Mouse (Mus musculus) hindbrain, embryonic 14.5 days (tissue): Measurements from ENCODE around the gene Magoh. TPM values are rescaled to one million over a fixed set of nuclear protein-coding genes. Genes with fewer than 3 reads are reported as not detected.

Experiments used
- ATAC-seq: fragments of 200-750 bp; cut with Nextera tagmentation; 2 replicates; pipeline ENCODE4 v1.8.0; 2017; ENCODE audit warnings: moderate number of reproducible peaks, mild to moderate bottlenecking, moderate TSS enrichment, moderate library complexity; ENCODE audit not compliant: low FRiP score
- DNase-seq: peaks from one replicate; pipeline ENCODE4 v3.0.0-alpha.2; 2015; ENCODE audit warnings: low spot score
- H3K27ac ChIP-seq: fragments of 300-500 bp; sonication (generic); 2 replicates; pipeline ENCODE4 v1.5.1; 2014; ENCODE audit warnings: mild to moderate bottlenecking, moderate library complexity
- H3K27me3 ChIP-seq: fragments of 300-500 bp; sonication (generic); 2 replicates; pipeline ENCODE4 v1.6.1; 2014; ENCODE audit warnings: mild to moderate bottlenecking, low read length, mixed read lengths; ENCODE audit not compliant: control insufficient read depth, insufficient read depth
- H3K36me3 ChIP-seq: fragments of 300-500 bp; sonication (generic); replicated peaks from 2 replicates; pipeline ENCODE4 v1.6.1; 2014; ENCODE audit not compliant: control insufficient read depth, insufficient read depth
- H3K4me1 ChIP-seq: fragments of 300-500 bp; sonication (generic); replicated peaks from 2 replicates; pipeline ENCODE4 v1.6.1; 2014; ENCODE audit warnings: antibody characterized with exemption, low read length, mixed read lengths; ENCODE audit not compliant: control insufficient read depth, insufficient read depth
- H3K4me2 ChIP-seq: fragments of 300-500 bp; sonication (generic); replicated peaks from 2 replicates; pipeline ENCODE4 v1.6.1; 2014; ENCODE audit warnings: mild to moderate bottlenecking, moderate library complexity
- H3K4me3 ChIP-seq: fragments of 300-500 bp; sonication (generic); replicated peaks from 2 replicates; pipeline ENCODE4 v1.5.1; 2014; ENCODE audit warnings: mild to moderate bottlenecking, low read length
- H3K9ac ChIP-seq: fragments of 300-500 bp; sonication (generic); 2 replicates; pipeline ENCODE4 v1.6.1; 2014
- H3K9me3 ChIP-seq: fragments of 300-500 bp; sonication (generic); 2 replicates; pipeline ENCODE4 v1.6.1; 2016; ENCODE audit warnings: low read length; ENCODE audit not compliant: control insufficient read depth
- WGBS: fragments of 180-500 bp; shearing (Covaris S2); extraction: QIAGEN DNeasy Blood & Tissue Kit; methylation state at CpG from one replicate; pipeline ENCODE4 v1.1.7; 2014; 5-methylcytosine and 5-hydroxymethylcytosine counted together
- polyA plus RNA-seq: library from polyadenylated mRNA; unstranded; fragments of >200 nt; fragmentation: Nextera tagmentation; extraction: Ambion mirVana; gene quantifications from 2 replicates; pipeline ENCODE4 v1.2.1, GENCODE M21; 2014

The Magoh gene
- polyA plus RNA-seq, 1 experiment from 2014 or later: 115 TPM

GRCm38 (mm10) chr4:107843687-107844086 lies 35.9 kb upstream of the Magoh start:
- no peak for DNase-seq
- ATAC-seq: no peak
- Histone ChIP-seq H3K4me2 (no peak overlapping the region), H3K27me3 (no peaks in the 10 kb centered on the region), H3K9me3 (no peaks in the 10 kb centered on the region), H3K36me3 (peaks cover 35% of the 10 kb centered on the region), H3K9ac (no peak overlapping the region), H3K4me3 (no peak overlapping the region), H3K27ac (no peak overlapping the region), H3K4me1 (peaks cover 7% of the 10 kb centered on the region; the same call in 1 of the 2 replicates)
- WGBS: 48% methylated on average over 8 of the region's 8 CpGs

DNA sequence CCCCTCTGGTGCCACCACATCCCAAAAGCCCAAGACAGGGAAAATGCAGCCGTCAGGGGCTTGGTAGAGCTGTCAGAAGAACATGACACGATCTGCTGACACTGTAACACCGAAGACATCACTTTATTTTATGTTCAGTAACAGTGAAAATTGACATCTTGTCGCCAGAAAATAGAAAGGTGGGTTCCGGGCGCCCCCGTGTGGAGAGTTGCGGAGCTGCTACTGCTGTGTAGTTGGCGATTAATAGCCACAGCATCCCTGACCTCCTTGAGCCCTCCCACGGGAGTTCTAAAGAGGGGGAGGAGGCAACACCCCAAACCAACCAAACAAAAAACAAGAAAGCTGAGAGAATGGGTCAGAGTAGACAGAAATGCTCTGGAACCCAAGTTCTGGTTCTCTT lies 34.6 kb upstream of the Magoh start:
- Histone ChIP-seq H3K9me3 (no peaks in the 10 kb centered on the region), H3K27me3 (no peaks in the 10 kb centered on the region), H3K36me3 (peaks cover 48% of the 10 kb centered on the region), H3K27ac (no peak overlapping the region), H3K9ac (no peak overlapping the region), H3K4me1 (no peaks in the 10 kb centered on the region; the same call in 1 of the 2 replicates), H3K4me3 (no peak overlapping the region), H3K4me2 (no peak overlapping the region)
- peak; percentile 88 for DNase-seq
- 1% methylated on average over 10 of the region's 10 CpGs for WGBS
- no peak for ATAC-seq

DNA sequence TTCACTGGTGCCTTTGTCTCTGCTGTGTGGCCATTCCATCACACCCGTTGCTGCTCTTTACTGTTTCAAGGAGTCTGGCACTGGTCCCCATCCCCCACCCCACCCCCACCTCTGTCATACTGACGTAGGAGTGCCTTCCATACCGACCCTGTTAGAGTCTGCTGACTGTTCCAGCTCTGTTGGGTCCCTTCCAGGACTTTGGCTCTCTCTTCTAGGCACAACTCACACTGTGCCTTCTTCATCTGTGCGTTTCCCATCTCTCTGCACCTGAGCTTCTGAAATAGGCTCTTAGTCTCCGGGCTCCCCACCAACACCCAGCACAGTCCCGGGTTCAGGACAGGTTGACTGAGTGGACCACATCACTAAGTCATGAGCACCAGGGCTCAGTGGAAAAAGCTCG lies 32.8 kb upstream of the Magoh start:
- ATAC-seq (no peak), DNase-seq (no peak)
- Histone ChIP-seq H3K9me3 (no peaks in the 10 kb centered on the region), H3K9ac (no peak overlapping the region), H3K4me3 (no peak overlapping the region), H3K36me3 (peaks cover 66% of the 10 kb centered on the region), H3K4me1 (no peaks in the 10 kb centered on the region; the same call in 1 of the 2 replicates), H3K4me2 (no peak overlapping the region), H3K27me3 (no peaks in the 10 kb centered on the region), H3K27ac (no peak overlapping the region)
- WGBS: 60% methylated on average over 7 of the region's 7 CpGs

GRCm38 (mm10) chr4:107848546-107848945 lies 31.0 kb upstream of the Magoh start:
- DNase-seq (no peak), ATAC-seq (no peak)
- H3K4me3 ChIP-seq: no peak overlapping the region
- no peaks in the 10 kb centered on the region; the same call in 1 of the 2 replicates for H3K4me1 ChIP-seq
- no peak overlapping the region for H3K4me2 ChIP-seq
- no peaks in the 10 kb centered on the region for H3K9me3 ChIP-seq
- H3K36me3 ChIP-seq: peaks cover 75% of the 10 kb centered on the region
- 82% methylated on average over 5 of the region's 5 CpGs for WGBS
- H3K27ac ChIP-seq: no peak overlapping the region
- H3K9ac ChIP-seq: no peak overlapping the region
- no peaks in the 10 kb centered on the region for H3K27me3 ChIP-seq

GRCm38 (mm10) chr4:107849621-107850020 lies 29.9 kb upstream of the Magoh start:
- Histone ChIP-seq H3K27me3 (no peaks in the 10 kb centered on the region), H3K27ac (no peak overlapping the region), H3K4me2 (no peak overlapping the region), H3K36me3 (peaks cover 80% of the 10 kb centered on the region), H3K9ac (no peak overlapping the region), H3K9me3 (no peaks in the 10 kb centered on the region), H3K4me3 (no peak overlapping the region), H3K4me1 (no peaks in the 10 kb centered on the region; the same call in 1 of the 2 replicates)
- DNase-seq: no peak
- ATAC-seq: no peak
- 86% methylated on average over 9 of the region's 9 CpGs for WGBS

- no peak overlapping the region for H3K4me2 ChIP-seq
- no peak overlapping the region for H3K4me3 ChIP-seq
- H3K27me3 ChIP-seq: no peaks in the 10 kb centered on the region
- no peak overlapping the region for H3K9ac ChIP-seq
- no peaks in the 10 kb centered on the region for H3K9me3 ChIP-seq
- H3K36me3 ChIP-seq: peaks cover 84% of the 10 kb centered on the region
- DNase-seq (no peak), ATAC-seq (no peak)
- H3K27ac ChIP-seq: no peak overlapping the region
- H3K4me1 ChIP-seq: no peaks in the 10 kb centered on the region; the same call in 1 of the 2 replicates
- 92% methylated on average over 8 of the region's 8 CpGs for WGBS
Observed at GRCm38 (mm10) chr4:107850091-107850490, 29.5 kb upstream of the Magoh start.

DNA sequence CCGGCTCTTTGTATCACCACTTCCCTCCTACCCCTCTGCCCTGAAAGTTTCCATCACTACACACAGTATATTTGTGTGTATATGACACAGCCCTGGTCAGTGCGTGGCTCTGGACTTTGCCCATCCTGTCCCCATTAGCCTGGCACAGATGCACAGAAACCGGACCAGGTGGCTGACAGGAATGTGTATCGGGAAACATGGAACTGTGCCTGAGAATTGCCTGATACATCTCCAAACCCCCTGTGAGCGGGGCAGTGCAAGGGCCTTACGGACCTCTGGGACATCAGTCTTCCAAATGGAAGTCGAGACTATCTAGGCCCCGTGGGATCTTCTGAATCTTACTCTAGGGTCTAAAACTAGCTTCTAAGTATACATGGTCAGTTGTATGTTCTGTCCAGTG lies 26.2 kb upstream of the Magoh start:
- Histone ChIP-seq H3K9me3 (no peaks in the 10 kb centered on the region), H3K27ac (no peak overlapping the region), H3K27me3 (no peaks in the 10 kb centered on the region), H3K4me3 (no peak overlapping the region), H3K36me3 (peaks cover 98% of the 10 kb centered on the region), H3K4me1 (no peaks in the 10 kb centered on the region), H3K9ac (no peak overlapping the region), H3K4me2 (no peak overlapping the region)
- no peak for ATAC-seq
- 91% methylated on average over 8 of the region's 8 CpGs for WGBS
- no peak for DNase-seq

DNA sequence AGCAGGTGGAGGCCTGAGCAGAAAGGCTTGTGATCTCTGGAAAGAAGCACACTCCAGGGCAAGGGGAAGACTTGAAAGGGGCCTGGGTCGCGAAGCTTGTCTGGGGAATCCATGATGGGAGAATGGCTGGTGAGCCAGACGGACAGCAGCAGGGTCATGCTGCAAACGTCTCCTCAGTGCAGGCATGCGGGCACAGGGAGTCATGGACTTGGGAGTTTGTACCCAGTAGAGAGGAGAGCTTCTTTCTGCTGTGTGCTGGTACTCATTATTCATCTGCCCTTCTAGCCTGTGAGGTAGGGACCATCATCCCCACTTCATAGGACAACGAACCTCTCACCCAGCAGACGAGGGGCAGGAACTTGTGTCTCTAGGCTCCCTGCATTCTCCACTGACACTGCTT lies 25.7 kb upstream of the Magoh start:
- no peak overlapping the region for H3K4me2 ChIP-seq
- WGBS: 92% methylated on average over 7 of the region's 7 CpGs
- H3K27ac ChIP-seq: no peak overlapping the region
- H3K4me1 ChIP-seq: no peaks in the 10 kb centered on the region
- peaks cover 98% of the 10 kb centered on the region for H3K36me3 ChIP-seq
- no peaks in the 10 kb centered on the region for H3K27me3 ChIP-seq
- H3K9ac ChIP-seq: no peak overlapping the region
- DNase-seq (no peak), ATAC-seq (no peak)
- no peak overlapping the region for H3K4me3 ChIP-seq
- H3K9me3 ChIP-seq: no peaks in the 10 kb centered on the region

- no peak for ATAC-seq
- H3K36me3 ChIP-seq: peaks cover 98% of the 10 kb centered on the region
Observed at GRCm38 (mm10) chr4:107856958-107857686, 22.4 kb upstream of the Magoh start.

More at GRCm38 (mm10) chr4:107856958-107857686, 22.4 kb upstream of the Magoh start:
- no peak for DNase-seq
- Histone ChIP-seq H3K9me3 (no peaks in the 10 kb centered on the region), H3K9ac (no peak overlapping the region), H3K4me1 (no peaks in the 10 kb centered on the region), H3K27ac (0 out of 2 replicates have a peak overlapping the region, but pooled peaks have one; percentile 2), H3K27me3 (no peaks in the 10 kb centered on the region), H3K4me2 (no peak overlapping the region), H3K4me3 (no peak overlapping the region)
- WGBS: 68% methylated on average over 11 of the region's 11 CpGs
